Mouse (Mus musculus) MEL (cell line): ENCODE measurements around the gene Gprc5b. TPM values are rescaled to one million over a fixed set of nuclear protein-coding genes. Genes with fewer than 3 reads are reported as not detected.

Experiments used
- DNase-seq: peaks from one replicate; pipeline ENCODE4 v3.0.0; 2011; ENCODE audit warnings: low read depth, low spot score
- H3K27ac ChIP-seq: 2 replicates; pipeline ENCODE4 v1.5.1; 2012; ENCODE audit warnings: low read depth, mild to moderate bottlenecking, control low read depth, low read length, moderate library complexity; ENCODE audit not compliant: control insufficient read depth
- H3K27me3 ChIP-seq, 2 experiments: fragments of 150-350 bp in 1 of 2; sonication (generic) in 1 of 2; 2 replicates each; pipeline ENCODE4 v1.6.1; 2012; ENCODE audit warnings: low read length in 2 of 2, mild to moderate bottlenecking in 2 of 2, improper control_type of control experiment in 1 of 2, moderate library complexity in 1 of 2; ENCODE audit not compliant: insufficient read depth in 2 of 2, control insufficient read depth in 1 of 2
- H3K36me3 ChIP-seq, 2 experiments: 2 replicates each; pipeline ENCODE4 v1.6.1; 2012 to 2014; ENCODE audit warnings: low read length in 2 of 2, improper control_type of control experiment in 1 of 2, inconsistent platforms in 1 of 2, mild to moderate bottlenecking in 1 of 2; ENCODE audit not compliant: insufficient read depth in 2 of 2, control insufficient read depth in 1 of 2
- H3K4me1 ChIP-seq, 2 experiments: fragments of 150-350 bp in 1 of 2; sonication (generic) in 1 of 2; 2 replicates each; pipeline ENCODE4 v1.6.1; 2012; ENCODE audit warnings: low read length in 2 of 2, improper control_type of control experiment in 1 of 2, mild to moderate bottlenecking in 1 of 2; ENCODE audit not compliant: insufficient read depth in 2 of 2, control insufficient read depth in 1 of 2
- H3K4me3 ChIP-seq, 2 experiments: fragments of 150-350 bp in 1 of 2; sonication (generic) in 1 of 2; 2 replicates each; pipeline ENCODE4 v1.5.1; 2012; ENCODE audit warnings: low read depth in 2 of 2, low read length in 2 of 2, mild to moderate bottlenecking in 2 of 2, moderate library complexity in 2 of 2, control low read depth in 1 of 2, improper control_type of control experiment in 1 of 2; ENCODE audit not compliant: control insufficient read depth in 1 of 2, insufficient read depth in 1 of 2
- H3K79me2 ChIP-seq: 2 replicates; pipeline ENCODE4 v1.6.1; 2012; ENCODE audit warnings: mild to moderate bottlenecking, low read length, moderate library complexity; ENCODE audit not compliant: control insufficient read depth, poor library complexity, insufficient read depth
- H3K9ac ChIP-seq: 2 replicates; pipeline ENCODE4 v1.6.1; 2012; ENCODE audit warnings: low read depth, mild to moderate bottlenecking, control low read depth, low read length, moderate library complexity; ENCODE audit not compliant: control insufficient read depth, poor library complexity, severe bottlenecking
- H3K9me3 ChIP-seq: fragments of 150-350 bp; sonication (generic); replicated peaks from 2 replicates; pipeline ENCODE4 v1.6.1; 2012; ENCODE audit warnings: mild to moderate bottlenecking, low read length, improper control_type of control experiment, moderate library complexity; ENCODE audit not compliant: insufficient read depth
- CHD2 ChIP-seq: IDR thresholded peaks from 2 replicates; pipeline ENCODE4 v1.6.1; 2011; ENCODE audit warnings: low read length, improper control_type of control experiment
- CTCF ChIP-seq, 3 experiments: IDR thresholded peaks in 2 of 3; conservative IDR thresholded peaks in 1 of 3; 2 replicates each; pipeline ENCODE4 v1.5.1; 2011 to 2012; ENCODE audit warnings: low read length in 3 of 3, low read depth in 2 of 3, mild to moderate bottlenecking in 2 of 3, improper control_type of control experiment in 1 of 3, inconsistent platforms in 1 of 3, mixed read lengths in 1 of 3, moderate library complexity in 1 of 3; ENCODE audit not compliant: control insufficient read depth in 1 of 3, insufficient read depth in 1 of 3, poor library complexity in 1 of 3, severe bottlenecking in 1 of 3
- E2F4 ChIP-seq: IDR thresholded peaks from 2 replicates; pipeline ENCODE4 v1.6.1; 2011; ENCODE audit warnings: low read depth, low read length, improper control_type of control experiment, borderline replicate concordance
- HCFC1 ChIP-seq: IDR thresholded peaks from 2 replicates; pipeline ENCODE4 v1.6.1; 2012; ENCODE audit warnings: low read depth, mild to moderate bottlenecking, inconsistent platforms, low read length, improper control_type of control experiment, moderate library complexity
- KAT2A ChIP-seq: conservative IDR thresholded peaks from 2 replicates; pipeline ENCODE4 v1.6.1; 2012; ENCODE audit warnings: low read depth, low read length, improper control_type of control experiment, inconsistent platforms
- MAFK ChIP-seq: IDR thresholded peaks from 2 replicates; pipeline ENCODE4 v1.6.1; 2011; ENCODE audit warnings: low read depth, mild to moderate bottlenecking, low read length, improper control_type of control experiment, borderline replicate concordance
- MAX ChIP-seq: IDR thresholded peaks from 2 replicates; pipeline ENCODE4 v1.6.1; 2011; ENCODE audit warnings: low read length, improper control_type of control experiment
- MAZ ChIP-seq: IDR thresholded peaks from 2 replicates; pipeline ENCODE4 v1.6.1; 2012; ENCODE audit warnings: low read depth, mild to moderate bottlenecking, inconsistent platforms, low read length, improper control_type of control experiment
- MYB ChIP-seq: IDR thresholded peaks from 2 replicates; pipeline ENCODE4 v1.6.1; 2011; ENCODE audit warnings: mild to moderate bottlenecking, low read depth, low read length, improper control_type of control experiment
- RAD21 ChIP-seq: IDR thresholded peaks from 2 replicates; pipeline ENCODE4 v1.6.1; 2011; ENCODE audit warnings: mild to moderate bottlenecking, low read depth, low read length, improper control_type of control experiment
- SIN3A ChIP-seq: IDR thresholded peaks from 2 replicates; pipeline ENCODE4 v1.6.1; 2012; ENCODE audit warnings: low read length, improper control_type of control experiment, inconsistent platforms
- SMC3 ChIP-seq: IDR thresholded peaks from 2 replicates; pipeline ENCODE4 v1.6.1; 2011; ENCODE audit warnings: low read depth, low read length, improper control_type of control experiment
- TBP ChIP-seq: IDR thresholded peaks from 2 replicates; pipeline ENCODE4 v1.8.0; 2011; ENCODE audit warnings: low read depth, low read length, improper control_type of control experiment
- USF1 ChIP-seq: IDR thresholded peaks from 2 replicates; pipeline ENCODE4 v1.6.1; 2014; ENCODE audit warnings: low read depth, mild to moderate bottlenecking, inconsistent platforms, low read length, improper control_type of control experiment, moderate library complexity
- ZMIZ1 ChIP-seq: IDR thresholded peaks from 2 replicates; pipeline ENCODE4 v1.6.1; 2012; ENCODE audit warnings: low read depth, mild to moderate bottlenecking, inconsistent platforms, low read length, improper control_type of control experiment, moderate library complexity
- ZNF384 ChIP-seq: IDR thresholded peaks from 2 replicates; pipeline ENCODE4 v1.6.1; 2012; ENCODE audit warnings: low read depth, mild to moderate bottlenecking, inconsistent platforms, low read length, improper control_type of control experiment
- polyA plus RNA-seq, 2 experiments: library from polyadenylated mRNA; stranded (reverse) in 1 of 2; unstranded in 1 of 2; fragments of >175 nt in 1 of 2; fragments of >200 nt in 1 of 2; gene quantifications; 2 replicates each; pipeline versions ENCODE4 v1.2.1 to v1.2.4; 2012; ENCODE audit warnings: low replicate concordance in 2 of 2, low read depth in 1 of 2; ENCODE audit not compliant: insufficient read length in 2 of 2, insufficient read depth in 1 of 2, missing spikeins in 1 of 2
- total RNA-seq: library from RNA; depleted of rRNA; stranded (reverse); fragments of 300-350 nt; gene quantifications from 2 replicates; pipeline ENCODE4 v1.2.3, GENCODE M21; 2012

The Gprc5b gene
- total and polyA plus RNA-seq, 3 experiments: not detected

GRCm38 (mm10) chr7:118992080-118992560 lies 2.9 kb downstream of the Gprc5b start:
- H3K36me3 ChIP-seq: no peaks in the 10 kb centered on the region
- H3K9me3 ChIP-seq: no peaks in the 10 kb centered on the region
- no peak for TF ChIP-seq SIN3A
- TF ChIP-seq ZNF384: no peak
- no peak for TF ChIP-seq MAFK
- TF ChIP-seq SMC3: no peak
- no peak for TF ChIP-seq MAX
- no peak for TF ChIP-seq CTCF (IDR thresholded peaks at IDR 0.05 in 2 of 3, conservative IDR thresholded peaks at IDR 0.05 in 1 of 3; ENCODE audit: control insufficient read depth in 1 of 3, insufficient read depth in 1 of 3, low read depth in 2 of 3, low read length in 3 of 3, poor library complexity in 1 of 3, severe bottlenecking in 1 of 3)
- TF ChIP-seq TBP: no peak
- TF ChIP-seq KAT2A: no peak
- TF ChIP-seq CHD2: no peak
- TF ChIP-seq E2F4: no peak
- no peak for TF ChIP-seq HCFC1
- no peak for DNase-seq
- H3K27ac ChIP-seq: no peak overlapping the region
- H3K4me1 ChIP-seq: no peaks in the 10 kb centered on the region
- no peak overlapping the region for H3K9ac ChIP-seq
- no peaks in the 10 kb centered on the region; a peak in 1 of 4 replicates for H3K27me3 ChIP-seq
- H3K4me3 ChIP-seq: no peak overlapping the region
- no peaks in the 10 kb centered on the region for H3K79me2 ChIP-seq

GRCm38 (mm10) chr7:118991341-118991884 lies 3.6 kb downstream of the Gprc5b start:
- no peak for DNase-seq
- no peaks in the 10 kb centered on the region for H3K9me3 ChIP-seq
- no peak overlapping the region for H3K9ac ChIP-seq
- TF ChIP-seq MYB: no peak
- H3K27me3 ChIP-seq: no peaks in the 10 kb centered on the region; a peak in 1 of 4 replicates
- no peaks in the 10 kb centered on the region for H3K79me2 ChIP-seq
- no peaks in the 10 kb centered on the region for H3K4me1 ChIP-seq
- H3K36me3 ChIP-seq: no peaks in the 10 kb centered on the region
- no peak overlapping the region for H3K4me3 ChIP-seq
- no peak overlapping the region for H3K27ac ChIP-seq

GRCm38 (mm10) chr7:118990282-118990681 lies 4.7 kb downstream of the Gprc5b start:
- Histone ChIP-seq H3K4me3 (no peak overlapping the region), H3K79me2 (no peaks in the 10 kb centered on the region), H3K27me3 (no peaks in the 10 kb centered on the region; a peak in 1 of 4 replicates), H3K9me3 (no peaks in the 10 kb centered on the region), H3K36me3 (no peaks in the 10 kb centered on the region), H3K27ac (no peak overlapping the region), H3K9ac (no peak overlapping the region), H3K4me1 (no peaks in the 10 kb centered on the region)
- TF ChIP-seq RAD21 (no peak), MAZ (no peak), E2F4 (no peak), USF1 (no peak), ZMIZ1 (no peak)
- DNase-seq: no peak
